Mouse (Mus musculus) lung, postnatal 0 days (tissue): ENCODE results near the gene Rsph6a.

Source experiments
- CTCF ChIP-seq: IDR thresholded peaks from 2 replicates; pipeline ENCODE4 v1.5.1; 2016; ENCODE audit warnings: antibody characterized with exemption, mild to moderate bottlenecking
- EP300 ChIP-seq: IDR thresholded peaks from 2 replicates; pipeline ENCODE4 v1.6.1; 2016; ENCODE audit warnings: antibody characterized with exemption, mild to moderate bottlenecking, control low read depth

DNA sequence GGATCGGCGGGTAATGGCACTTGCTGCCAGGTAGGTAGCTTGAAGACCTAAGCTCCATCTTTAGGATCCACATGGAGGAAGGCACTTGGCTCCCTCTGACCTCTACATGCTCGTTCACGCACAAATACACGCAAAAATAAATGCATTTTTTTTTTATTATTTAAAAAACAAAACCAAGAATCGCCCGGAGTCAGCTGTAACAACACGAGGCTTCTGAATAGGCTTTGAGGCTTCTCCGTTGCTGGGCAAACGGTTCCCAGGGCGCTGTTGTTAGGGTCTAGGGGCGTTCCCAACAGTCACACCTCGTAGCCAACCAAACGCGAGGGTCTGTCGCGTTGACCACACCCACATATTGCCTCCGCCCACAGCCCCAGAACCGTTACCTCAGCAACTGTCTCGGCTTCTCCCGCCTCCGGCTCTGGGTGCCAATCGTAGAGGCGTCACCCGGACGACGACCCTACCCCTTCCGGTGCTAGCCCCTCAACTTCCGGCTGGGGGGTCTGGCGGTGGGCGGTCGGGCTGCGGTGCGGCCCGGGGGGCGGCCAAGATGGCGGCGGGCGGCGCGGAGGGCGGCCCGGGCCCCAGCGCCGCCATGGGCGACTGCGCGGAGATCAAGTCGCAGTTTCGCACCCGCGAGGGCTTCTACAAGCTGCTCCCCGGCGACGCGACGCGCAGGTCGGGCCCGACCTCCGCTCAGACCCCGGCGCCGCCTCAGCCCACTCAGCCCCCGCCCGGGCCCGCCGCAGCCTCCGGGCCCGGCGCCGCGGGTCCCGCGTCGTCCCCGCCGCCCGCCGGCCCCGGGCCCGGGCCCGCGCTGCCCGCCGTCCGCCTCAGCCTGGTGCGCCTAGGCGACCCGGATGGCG is 21.5 kb downstream of the Rsph6a start, which contains the start of gene Dmwd:
- TF ChIP-seq CTCF (no peak), EP300 (no peak)
